Mouse (Mus musculus) monocyte, adult 59 days (primary cell): ENCODE measurements around the gene Cacng8. TPM values are rescaled to one million over a fixed set of nuclear protein-coding genes. Genes with fewer than 3 reads are reported as not detected.

ENCODE experiments used
- total RNA-seq, 2 experiments: library from RNA; stranded (reverse); gene quantifications; one replicate each; pipeline ENCODE4 v1.2.4; 2023

The Cacng8 gene
- under 1 TPM in 1 of 2 experiments, not detected in 1; 0.60 TPM for total RNA-seq

GRCm38 (mm10) chr7:3390413-3391080, at the start of gene Cacng8:
Gene Cacng8, plus strand, starts transcription at chr7:3390683.

DNA sequence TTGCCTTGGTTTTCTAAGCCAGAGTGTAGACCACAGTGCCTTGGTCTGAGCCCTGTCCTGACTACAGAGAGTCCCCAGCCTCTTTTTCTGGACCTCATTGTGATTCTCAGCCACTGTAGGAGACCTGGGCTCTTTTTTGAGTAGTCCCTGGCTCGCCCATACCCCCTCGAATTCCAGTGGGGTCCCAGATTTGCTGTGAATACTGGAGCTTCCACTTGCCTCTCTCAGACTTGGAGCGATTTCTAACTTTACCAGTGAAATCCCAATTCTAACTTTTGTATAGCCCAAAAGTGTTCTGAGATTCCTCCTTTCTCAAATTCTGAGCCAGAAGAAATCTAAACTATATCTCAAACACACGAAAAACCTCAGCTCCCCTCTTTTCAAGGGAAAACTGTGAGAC, 33.4 kb downstream of the Cacng8 start, which contains the start of gene Cacng6:
TSS of gene Cacng6 (plus strand) at position 301 of the 400 bp plus-strand sequence.

Other genes with a start within 250 kb of the Cacng8 start
- not detected for gene AU018091, start 221.5 kb upstream of the Cacng8 start, total RNA-seq
- gene Nlrp12, start 140.9 kb upstream of the Cacng8 start, total RNA-seq, result under 1 TPM in 1 of 2 experiments, not detected in 1; 0.12 TPM
- 100 to 1,000 TPM; 329 to 360 TPM for gene Myadm, start 101.6 kb upstream of the Cacng8 start, total RNA-seq
- gene Prkcg, start 101.5 kb upstream of the Cacng8 start, total RNA-seq, result 1 to 10 TPM; 5.7 to 8.9 TPM
- gene Cacng7, start 57.7 kb upstream of the Cacng8 start, total RNA-seq, result not detected
- under 1 TPM in 1 of 2 experiments, not detected in 1; 0.43 TPM for gene Cacng6, start 33.5 kb downstream of the Cacng8 start, total RNA-seq
- gene Tarm1, start 111.9 kb downstream of the Cacng8 start, total RNA-seq, result 1 to 10 TPM; 3.9 to 9.3 TPM
- not detected for gene Oscar, start 225.5 kb downstream of the Cacng8 start, total RNA-seq
- gene Ndufa3, start 226.7 kb downstream of the Cacng8 start, total RNA-seq, result 100 to 1,000 TPM; 329 to 362 TPM
- 10 to 100 TPM; 21.3 to 26.8 TPM for gene Tfpt, start 239.2 kb downstream of the Cacng8 start, total RNA-seq
- 10 to 100 TPM; 30.8 to 31.8 TPM for gene Prpf31, start 239.3 kb downstream of the Cacng8 start, total RNA-seq